Mouse (Mus musculus): ENCODE measurements at regions not wholly inside any gene's neighbourhood (a gene's known extent, or its start where the extent isn't known, plus 50 kb on each side); places are given as distances from the start of the nearest gene placed in this dataset.

DNA sequence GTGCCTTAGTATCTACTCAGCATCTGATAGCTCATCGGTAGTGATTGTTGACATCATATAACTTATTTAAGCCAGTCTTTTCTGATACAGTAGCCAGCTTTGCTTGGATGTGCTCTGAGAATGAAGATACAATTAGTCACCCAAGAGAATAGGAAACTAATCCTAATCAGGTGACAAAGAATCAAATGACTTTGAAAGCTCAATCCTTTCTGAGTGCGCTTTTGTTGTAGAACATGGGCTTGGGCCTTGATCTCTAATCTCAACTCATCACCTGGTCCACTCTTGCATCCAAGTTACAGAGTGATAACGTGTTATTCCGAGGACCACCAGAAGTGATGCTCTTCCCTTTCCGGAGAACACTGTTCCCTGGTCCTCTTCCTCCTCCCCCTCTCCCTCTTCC is 86.9 kb upstream of the Cpm start:
- no peak for DNase-seq (ENCODE audit: inconsistent age in 2 of 2, low spot score in 1 of 2)

GRCm38 (mm10) chr10:117541487-117541886 is 87.8 kb upstream of the Cpm start:
- DNase-seq (ENCODE audit: inconsistent age in 2 of 2, low spot score in 1 of 2), result no peak

DNA sequence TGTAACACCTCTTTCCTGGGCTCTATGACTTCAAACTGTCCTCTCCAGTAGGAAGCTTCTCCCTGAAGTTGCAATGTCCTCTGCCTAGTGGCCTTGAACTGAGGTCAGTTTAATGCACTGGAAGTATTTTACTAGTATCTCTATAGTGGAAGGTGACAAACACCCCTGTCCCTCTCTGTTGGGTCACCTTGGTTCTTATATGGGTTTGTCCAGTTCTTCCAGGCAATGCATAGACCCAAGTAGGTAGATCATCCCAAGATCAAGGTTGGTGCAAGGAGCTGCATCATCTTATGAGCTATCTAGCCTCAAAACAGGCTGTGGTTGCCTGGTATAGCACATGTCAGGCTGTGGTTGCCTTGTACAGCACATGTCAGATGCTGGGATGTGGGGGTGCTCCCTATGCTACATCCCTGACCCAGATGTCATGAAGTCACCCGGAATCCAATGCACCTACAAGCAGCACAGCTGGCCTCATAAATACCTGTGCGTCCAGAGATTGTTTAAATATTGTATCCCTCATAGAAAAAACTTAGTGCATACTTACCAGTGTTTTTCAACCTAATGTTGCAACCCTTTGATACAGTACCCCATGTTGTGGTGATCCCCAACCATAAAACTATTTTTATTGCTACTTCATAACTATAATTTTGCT is 88.4 kb upstream of the Cpm start:
- no peak for DNase-seq (ENCODE audit: inconsistent age in 2 of 2, low spot score in 1 of 2)

DNA sequence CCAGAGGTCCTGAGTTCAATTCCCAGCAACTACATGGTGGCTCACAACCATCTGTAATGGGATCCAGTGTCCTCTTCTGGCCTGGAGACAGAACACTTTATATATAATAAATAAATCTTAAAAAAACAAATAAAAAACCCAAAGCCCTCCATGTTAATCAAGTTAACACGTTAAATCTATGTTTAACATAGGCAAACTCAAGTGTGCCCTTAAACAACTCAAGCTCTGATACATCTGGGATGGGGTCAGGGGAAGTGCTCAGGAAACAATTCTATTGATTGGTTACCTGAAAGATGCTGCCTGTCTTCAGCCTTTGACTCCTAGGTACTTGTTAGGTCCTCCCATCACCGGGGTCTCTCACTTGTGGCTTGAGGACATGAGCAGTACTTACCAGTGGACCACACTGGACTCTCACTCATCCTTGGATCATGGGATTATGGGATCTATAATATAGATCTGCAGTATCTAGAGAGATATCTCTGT is 89.1 kb upstream of the Cpm start:
- no peak for DNase-seq (ENCODE audit: inconsistent age in 2 of 2, low spot score in 1 of 2)

DNA sequence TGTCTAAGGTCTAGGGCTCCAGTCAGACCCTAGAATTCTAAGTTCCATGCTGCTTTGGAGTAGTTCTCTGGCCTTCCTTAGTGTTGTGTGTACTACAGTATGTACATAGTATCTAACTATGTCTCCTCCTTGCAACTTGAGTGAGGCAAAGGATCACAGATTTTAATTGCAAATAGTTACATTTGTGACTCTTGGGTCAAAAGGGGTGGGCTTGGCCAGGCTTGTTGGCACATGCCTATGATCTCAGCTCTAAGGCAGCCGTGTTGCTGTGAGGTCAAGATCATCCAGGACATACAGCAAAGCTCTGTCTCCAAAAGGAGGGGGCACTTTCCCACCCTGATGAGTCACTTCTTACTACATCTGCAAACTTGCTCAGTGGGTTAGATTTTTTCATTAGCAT is 89.8 kb upstream of the Cpm start:
- DNase-seq (ENCODE audit: inconsistent age in 2 of 2, low spot score in 1 of 2), result no peak

- DNase-seq (ENCODE audit: inconsistent age in 2 of 2, low spot score in 1 of 2), result no peak
Measured at GRCm38 (mm10) chr10:117538725-117539124, 90.6 kb upstream of the Cpm start.

GRCm38 (mm10) chr10:117536769-117537599 is 92.3 kb upstream of the Cpm start:
- no peak for DNase-seq (ENCODE audit: inconsistent age in 2 of 2, low spot score in 1 of 2)

DNA sequence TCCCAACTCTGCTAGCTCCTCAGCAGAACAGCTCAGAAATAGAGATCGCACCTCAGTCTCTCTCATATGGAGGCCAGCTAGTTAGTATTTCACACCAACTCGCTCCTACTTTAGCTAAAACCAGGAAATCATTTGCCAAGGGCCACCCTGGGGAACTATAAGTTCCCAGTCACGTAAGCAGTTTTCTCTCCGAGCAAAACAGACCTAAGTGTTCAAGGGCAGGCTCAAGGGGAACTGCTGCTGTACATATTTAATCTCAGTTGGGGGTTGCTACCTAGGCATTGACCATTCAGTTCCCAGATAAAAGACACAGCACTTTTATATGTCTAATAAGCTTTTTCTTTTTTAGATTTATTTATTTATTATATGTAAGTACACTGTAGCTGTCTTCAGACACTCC is 93.5 kb upstream of the Cpm start:
- no peak for DNase-seq (ENCODE audit: inconsistent age in 2 of 2, low spot score in 1 of 2)

DNA sequence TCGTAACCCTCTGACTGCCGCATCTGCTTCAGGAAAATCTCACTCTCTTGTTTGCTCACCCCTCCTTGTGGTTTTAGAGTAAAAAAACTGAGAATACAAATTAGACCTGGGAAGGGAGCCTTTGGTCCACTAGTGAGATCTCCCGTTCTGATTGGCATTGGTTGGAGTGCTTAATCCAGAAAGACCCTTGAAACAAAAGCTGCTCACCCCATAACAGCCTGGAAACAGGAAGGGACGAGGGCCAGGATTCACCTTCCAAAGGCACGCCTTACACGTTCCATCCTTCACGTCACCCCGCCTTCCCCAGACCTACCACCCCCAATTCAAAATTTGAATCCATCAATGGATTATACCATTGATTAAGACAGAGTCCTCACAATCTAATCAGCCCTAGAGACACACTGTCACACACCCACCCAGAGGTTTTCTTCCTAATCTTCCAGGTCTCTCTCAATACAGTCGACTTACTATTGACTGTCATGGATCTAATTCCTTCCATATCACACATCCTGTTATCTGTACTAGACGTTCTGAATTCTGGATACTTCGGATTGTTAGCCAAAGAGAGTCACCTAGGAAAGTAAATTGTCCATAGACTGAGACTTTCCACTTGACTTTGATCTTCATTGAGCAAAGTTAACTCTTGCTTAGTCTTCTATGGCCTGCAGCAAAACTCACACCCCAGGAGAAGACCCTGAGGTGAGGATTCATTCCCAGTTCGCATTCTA is 94.1 kb upstream of the Cpm start:
- no peak for DNase-seq (ENCODE audit: inconsistent age in 2 of 2, low spot score in 1 of 2)

DNA sequence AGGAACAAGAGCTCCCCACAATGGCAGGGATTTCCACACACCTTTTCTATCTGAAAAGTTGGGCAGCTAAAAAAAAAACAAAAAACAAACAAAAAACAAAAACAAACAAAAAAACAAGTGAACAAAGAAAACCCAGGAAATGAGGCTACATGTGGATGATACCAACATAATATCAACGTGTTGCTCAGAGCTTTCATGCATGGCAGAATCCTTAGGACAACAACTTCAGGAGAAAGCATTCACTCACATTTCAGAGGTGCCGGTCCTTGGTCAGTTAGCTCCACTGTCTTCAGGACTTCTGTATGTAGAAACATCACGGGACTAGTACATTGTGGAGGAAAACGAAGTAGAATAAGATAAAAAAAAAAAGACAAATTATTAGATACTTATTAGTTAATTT is 94.8 kb upstream of the Cpm start:
- no peak for DNase-seq (ENCODE audit: inconsistent age in 2 of 2, low spot score in 1 of 2)

DNA sequence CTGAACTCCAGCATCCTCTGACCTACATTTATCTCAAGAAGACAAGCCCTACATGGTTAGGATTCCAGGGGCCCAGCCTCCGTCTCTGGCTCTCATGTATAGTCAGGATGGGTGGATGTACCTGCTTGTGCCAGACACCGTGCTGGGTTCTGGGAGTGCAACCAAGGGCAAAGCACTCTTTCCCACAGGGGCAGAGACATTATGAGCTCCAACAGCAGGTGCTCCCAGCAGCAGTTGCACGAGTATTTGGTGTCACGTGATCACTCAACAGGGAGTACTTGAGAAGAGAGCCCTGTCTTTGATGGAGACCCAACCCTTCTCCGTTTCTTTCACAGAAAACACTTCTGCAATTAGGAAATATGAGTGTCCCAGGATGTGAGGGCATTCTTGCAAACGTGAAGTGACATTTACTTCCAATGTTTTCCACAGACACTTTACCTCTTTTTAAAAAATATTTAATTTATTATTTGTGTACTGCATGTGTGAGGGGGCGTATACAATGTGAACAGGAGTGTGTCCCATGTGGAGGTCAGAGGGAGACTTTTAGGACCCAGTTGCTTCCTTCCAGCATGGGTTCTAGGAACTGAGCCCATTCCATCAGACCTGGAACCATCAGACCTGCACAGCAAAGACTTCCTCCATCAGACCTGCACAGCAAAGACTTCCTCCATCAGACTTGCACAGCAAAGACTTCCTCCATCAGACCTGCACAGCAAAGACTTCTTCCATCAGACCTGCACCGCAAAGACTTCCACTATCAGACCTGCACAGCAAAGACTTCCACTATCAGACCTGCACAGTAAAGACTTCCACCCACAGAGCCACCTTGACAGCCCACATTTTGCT is 95.5 kb upstream of the Cpm start:
- no peak for DNase-seq (ENCODE audit: inconsistent age in 2 of 2, low spot score in 1 of 2)

GRCm38 (mm10) chr10:117532750-117533540 is 96.4 kb upstream of the Cpm start:
- no peak for DNase-seq (ENCODE audit: inconsistent age in 2 of 2, low spot score in 1 of 2)

DNA sequence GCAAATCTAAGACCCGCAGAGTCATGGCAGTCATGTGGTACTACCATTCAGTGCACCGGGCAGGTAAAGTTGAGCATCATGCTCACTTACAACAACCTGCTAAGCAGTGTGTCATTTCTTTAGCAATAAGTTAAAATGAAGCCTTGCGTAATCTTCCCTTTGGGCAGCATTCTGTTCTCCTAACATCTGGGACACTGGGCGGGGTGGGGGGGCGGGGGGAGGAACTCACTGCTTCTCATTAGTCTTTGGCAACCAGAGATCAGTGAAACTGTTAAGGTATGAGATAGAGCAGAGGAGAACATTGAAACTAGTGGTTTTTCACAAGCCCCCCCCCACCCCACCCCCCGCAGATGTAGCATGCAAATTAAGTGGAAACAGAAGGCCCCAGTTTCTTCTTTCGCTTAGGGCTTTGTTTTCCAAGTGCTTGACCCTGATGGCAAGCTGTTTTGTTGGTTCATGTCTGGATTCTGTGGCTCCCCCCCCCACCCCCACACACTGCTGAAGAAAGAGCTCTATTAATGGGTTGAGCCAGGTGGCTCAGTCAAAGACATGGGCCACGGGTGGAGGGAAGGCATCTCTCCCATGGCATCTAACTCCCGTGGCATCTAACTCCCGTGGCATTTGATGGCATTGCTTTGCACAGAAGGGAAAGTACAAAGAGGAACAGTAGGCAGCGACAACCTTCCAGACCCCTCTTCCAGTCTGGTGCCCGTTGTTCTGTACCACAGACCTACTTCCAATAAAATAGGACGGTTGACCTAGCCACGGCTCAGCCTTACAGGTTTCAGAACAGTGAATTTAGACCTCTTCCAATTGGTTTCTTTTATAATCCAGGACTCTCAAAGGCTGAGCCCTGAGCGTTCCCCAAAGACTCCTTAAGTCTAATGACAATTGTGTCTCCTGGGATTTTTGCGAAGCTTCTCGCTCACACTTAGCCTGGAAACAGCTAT is 97.2 kb upstream of the Cpm start:
- DNase-seq (ENCODE audit: inconsistent age in 2 of 2, low spot score in 1 of 2), result no peak

GRCm38 (mm10) chr10:117530859-117531602 is 98.3 kb upstream of the Cpm start:
- DNase-seq (ENCODE audit: inconsistent age in 2 of 2, low spot score in 1 of 2), result no peak

GRCm38 (mm10) chr10:117530007-117530858 is 99.1 kb upstream of the Cpm start:
- no peak for DNase-seq (ENCODE audit: inconsistent age in 2 of 2, low spot score in 1 of 2)

DNA sequence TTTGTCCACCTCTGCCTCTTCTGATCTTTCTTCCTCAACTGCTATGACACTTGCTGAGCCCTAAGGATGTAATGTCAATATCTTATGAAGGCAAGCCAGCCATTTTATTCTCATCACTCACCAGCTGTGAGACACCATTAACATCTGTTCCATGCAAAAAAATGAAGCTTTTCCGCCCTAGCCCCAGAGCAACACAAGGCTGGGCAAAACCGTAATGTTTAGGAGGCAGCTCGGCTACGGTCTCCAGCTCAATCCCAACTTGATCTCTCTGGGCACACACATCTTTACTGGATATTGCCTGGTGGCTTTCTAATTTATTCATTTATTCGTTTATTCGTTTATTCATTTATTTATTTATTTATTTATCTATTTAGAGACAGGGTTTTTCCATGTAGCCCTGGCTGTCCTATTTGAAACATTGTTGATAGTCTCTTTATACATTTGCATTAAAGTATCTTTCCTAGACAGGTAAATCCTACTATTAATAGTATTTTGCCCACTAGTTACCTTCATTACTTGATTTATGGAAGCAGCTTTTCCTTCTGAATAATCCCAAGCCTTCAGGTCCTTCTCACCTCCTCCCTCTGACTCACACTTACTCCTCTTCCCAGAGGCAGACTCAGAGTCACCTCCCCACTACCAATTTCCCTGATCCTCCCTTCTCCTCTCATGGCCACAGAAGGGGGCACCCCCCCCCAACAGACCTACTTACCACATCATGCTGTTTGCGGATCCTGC is 99.9 kb upstream of the Cpm start:
- no peak for DNase-seq (ENCODE audit: inconsistent age in 2 of 2, low spot score in 1 of 2)

Measured in adrenal gland, adult (tissue).